Mouse (Mus musculus): ENCODE results near the gene Azin2.
A peak's percentile ranks its signal among the peaks of the same experiment; 100 is the strongest.

Gene Azin2

DNA sequence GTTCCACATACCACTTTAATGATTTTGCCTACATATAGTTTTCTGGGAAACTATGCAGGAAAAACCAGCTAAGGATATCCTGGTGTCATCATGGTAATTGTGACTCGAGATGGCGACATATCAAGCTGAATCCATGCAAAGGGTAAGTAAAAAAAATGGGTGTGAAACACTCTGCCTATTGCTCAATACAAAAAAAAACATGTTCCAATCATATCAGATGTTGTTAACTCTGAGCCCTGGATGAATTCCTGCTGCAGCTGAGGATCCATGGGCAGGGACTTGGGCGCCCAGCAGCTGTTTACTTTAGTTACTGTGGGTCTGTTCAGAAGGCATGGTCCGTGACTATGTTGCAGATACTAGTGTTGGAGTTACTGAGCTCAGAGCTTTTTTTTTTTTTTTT, 14.3 kb upstream of the Azin2 start:
- DNase-seq = no peak

DNA sequence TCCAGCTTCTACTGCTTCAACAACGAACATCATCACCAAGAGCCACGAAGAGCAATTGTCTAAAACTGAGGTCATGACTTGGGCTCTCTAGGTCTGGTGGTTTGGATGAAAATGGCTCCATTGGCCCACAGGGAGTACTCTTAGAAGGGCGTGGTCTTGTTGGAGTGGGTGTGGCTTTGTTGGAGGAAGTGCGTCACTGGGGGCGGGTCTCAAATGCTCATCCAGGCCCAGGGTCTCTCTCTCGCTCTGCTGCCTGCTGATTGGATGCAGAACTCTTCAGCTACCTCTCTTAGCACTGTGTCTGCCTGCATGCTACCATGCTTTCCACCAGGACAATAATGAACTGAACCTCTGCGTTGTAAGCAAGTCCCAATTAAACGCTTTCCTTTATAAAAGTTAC, 12.4 kb upstream of the Azin2 start:
- DNase-seq = no peak

DNA sequence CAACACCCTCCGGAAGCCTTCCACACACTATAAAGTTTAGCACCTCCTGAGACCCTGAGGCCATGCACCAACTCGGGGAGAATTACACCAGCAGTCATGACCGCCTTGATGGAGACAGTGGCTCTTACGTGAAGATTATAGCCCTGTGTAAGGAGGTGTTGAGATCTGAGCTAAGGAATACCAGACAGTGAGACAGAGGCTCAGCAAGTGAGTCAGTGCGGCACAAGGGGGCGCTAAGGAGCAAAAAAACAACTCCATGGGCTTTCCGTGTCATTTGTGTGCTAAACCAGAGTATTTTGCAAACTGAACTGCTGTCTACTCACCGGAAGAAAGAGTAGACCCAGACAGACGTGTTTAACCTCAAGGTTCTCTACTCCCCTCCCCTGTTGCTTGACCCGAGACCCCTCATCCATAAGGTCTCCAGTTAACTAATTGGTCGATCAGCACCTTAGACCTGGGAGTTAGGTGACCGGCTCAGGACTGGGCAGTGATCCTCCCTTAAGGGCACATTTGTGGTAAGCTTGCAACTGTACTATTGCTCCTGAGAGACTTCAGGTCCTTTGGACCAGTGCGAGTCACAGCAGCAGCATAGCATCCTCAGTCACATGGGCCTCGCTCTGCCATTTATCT, 8.9 kb upstream of the Azin2 start:
- peak; percentile 78 for DNase-seq

DNA sequence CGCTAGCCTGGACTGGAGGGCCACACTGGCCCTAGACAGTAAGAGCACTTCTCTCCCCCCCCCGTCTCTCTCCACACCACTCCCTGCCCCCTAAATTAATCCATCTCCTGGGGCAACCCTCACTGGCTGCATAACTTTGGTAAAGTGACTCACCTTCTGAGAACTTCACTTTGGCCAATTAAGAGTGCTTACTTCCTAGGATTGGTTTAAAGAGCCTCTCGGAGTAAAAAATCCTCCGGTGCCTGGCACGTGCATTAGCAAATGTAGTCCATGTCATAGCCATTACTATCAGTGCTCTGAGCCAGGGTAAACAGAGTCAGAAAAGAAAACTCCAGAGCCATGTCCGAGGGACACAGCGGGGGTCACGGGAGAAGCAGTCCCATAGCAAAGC, 8.2 kb upstream of the Azin2 start:
- no peak for DNase-seq

DNA sequence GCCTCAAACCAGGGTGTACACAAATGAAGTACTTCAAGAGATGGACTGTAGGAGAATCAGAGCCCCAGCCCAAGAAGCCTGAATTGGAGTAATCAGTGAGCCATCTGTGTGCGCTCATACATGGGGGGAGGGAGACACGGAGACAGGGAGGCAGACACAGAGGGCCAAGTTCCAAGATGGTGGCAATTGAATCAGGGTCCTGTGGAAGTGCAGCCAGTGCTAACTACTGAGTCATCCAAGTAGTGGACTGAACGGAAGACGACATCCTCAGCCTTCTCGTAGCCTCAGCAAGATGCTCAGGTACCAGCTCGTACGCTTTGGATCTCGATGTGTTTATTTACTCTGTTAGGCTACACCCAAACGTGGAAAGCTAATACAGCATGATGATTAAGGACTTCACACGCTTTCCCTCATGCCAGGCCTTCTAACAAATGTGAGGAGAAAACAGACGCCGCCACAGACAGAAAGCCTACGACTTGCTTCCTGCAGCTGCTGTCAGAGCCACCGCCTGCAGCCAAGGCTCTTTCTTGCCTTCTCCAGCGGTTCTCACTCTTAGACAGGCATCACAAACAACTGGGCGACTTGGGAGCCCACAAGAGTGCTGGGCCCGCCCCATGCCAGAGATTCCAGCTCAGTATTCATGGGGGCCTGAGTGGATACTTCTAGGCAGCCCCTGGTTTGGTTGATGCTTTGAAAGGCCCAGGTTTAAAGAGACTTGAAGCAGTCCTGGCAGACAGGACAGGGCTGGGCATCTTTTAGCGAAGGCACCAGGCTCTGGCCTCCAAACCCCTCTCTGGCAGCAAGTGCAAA, 7.6 kb upstream of the Azin2 start:
- DNase-seq = no peak

DNA sequence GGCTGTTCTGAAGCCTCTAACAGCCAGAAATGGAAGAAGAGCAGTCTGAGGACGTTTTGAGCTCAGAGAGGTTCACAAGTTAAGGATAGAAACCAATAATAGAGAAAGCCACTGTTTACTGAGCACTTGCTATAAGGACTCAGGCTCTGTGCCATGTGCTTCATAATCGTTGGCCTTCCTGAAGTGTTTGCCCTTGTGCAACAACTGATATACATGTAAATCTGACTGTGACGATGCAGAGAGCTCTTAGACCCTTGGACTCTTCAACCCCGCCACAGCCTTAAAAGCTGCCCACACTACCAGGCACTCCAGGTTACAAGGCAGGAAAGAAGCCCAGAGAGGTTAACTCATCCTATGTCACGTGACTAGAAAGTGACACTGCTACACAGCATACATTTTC, 6.8 kb upstream of the Azin2 start:
- no peak for DNase-seq

DNA sequence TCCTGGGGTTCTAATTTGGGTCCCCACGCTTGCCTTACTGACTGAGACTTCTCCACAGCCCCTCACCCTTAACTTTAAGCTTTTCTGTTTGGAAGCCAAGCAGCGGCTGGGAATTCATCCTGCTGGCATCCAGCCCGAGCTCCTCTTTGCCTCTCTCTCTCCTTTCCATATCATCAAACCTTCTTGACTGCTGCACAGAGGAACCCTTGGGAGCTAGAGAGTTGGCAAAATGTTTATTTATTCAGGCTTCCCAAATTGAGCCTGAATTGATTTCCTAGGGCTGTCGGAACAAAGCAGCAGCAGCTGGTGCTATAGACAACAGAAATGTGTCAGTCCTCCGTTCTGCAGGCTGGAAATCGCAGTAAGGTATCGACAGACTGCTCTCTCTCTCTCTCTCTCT, 4.5 kb upstream of the Azin2 start:
- no peak for DNase-seq

DNA sequence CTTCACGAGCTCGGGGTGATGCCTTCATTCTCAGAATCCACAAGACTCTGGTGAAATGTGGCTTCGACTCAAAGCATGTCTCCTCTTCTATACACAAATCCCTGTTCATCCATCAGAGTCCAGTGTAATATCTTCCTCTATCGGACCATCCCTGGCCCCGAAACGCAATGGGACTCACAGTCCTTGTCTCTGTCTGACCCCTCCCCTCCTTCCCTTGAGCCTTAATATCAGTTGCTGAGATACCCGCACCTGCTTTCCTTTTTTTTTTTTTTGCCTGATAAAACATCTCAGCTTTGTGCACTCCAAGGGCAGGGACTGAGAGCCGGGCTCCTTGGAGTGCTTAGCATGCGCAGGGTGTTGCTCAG, 666 bp upstream of the Azin2 start:
- DNase-seq = peak; percentile 31

DNA sequence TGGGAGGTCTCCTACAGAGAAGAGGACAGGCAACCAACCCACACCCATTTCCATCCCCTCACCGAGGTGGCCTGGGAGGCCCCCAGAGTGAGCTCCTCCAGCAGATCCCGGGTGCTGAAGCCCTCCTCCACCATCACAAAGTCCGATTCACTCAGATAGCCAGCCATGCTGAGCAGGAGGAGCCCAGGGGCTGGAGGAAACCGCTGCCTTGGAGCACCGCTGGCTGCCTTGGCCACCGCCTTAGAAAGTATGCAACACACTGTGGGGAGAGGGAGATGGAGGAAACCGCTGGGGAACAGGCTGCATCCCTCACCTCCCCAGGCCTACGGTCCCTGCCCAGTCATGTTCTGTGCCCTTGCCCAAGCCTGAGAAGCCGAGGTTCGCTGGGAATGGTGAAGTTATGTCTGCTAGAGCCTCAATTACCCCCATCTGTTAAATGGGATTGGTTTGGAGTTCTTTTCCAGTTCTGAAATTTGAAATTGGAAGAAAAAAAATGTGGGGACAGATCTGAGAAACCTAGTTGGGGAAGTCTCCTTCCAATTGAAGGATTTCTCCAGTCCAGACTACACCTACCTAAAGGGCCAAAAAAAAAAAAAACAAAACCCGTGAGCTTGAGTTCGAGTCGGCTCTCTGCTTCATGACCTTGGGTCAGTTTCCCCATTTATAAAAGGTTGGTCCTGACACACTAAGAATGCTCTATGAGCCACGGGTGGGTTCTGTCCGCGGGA, 777 bp downstream of the Azin2 start:
- DNase-seq = peak; percentile 30

DNA sequence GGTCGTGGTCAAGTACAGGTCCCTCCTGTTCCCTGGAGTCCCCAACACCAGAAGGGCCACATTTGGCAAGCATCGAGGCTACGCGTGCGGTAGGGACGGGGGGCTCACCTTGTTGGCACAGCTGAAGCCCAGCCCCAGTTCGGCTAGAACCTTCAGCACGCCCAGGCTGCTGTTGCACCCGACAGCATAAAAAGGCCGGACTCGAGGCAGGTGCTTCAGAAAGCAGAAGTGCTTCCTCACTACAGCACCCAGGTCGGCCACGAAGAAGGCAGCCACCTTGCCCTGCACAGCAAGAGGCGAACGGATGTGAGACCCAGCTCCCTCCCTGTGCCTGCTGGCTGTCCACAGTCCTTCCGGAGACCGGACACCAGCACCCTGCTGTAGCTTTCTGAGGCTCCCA, 2.6 kb downstream of the Azin2 start:
- no peak for DNase-seq

DNA sequence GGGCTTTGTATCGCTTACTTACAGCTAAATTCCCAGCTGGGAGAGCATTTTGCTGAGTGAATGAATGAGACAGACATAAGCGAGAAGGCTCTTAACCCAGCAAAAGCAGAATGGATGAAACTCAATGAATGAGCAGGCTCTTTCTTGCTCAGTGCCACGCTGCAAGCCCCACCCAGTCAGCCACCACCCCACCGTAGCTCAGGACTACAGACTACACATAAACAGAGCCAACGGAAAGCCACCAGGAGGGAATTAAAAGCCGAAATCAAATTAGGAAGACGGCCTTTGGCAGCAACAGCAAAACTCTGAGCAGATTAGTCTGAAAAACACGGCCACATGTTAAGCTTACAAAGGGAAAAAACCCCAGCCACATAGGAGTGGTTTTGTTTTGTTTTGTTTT, 3.4 kb downstream of the Azin2 start:
- DNase-seq = no peak

DNA sequence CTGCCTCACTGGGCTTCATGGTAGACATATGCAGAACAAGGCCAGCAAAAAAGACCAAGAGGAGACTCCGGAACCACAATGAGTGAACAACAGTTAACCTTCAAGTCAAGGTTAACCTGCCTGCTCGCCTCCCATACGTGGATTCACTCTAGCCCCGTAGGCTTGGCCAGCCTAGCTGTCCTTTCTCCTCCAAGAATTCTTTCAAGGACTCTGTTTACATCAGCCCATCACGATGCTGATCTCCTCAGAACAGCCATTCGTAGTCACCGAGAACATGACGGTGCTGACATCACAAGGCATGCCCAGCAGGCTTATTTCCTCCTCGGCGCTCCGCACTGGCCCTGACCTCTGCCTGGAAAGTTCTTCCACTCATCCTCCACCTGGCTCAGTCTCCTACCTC, 4.1 kb downstream of the Azin2 start:
- no peak for DNase-seq

DNA sequence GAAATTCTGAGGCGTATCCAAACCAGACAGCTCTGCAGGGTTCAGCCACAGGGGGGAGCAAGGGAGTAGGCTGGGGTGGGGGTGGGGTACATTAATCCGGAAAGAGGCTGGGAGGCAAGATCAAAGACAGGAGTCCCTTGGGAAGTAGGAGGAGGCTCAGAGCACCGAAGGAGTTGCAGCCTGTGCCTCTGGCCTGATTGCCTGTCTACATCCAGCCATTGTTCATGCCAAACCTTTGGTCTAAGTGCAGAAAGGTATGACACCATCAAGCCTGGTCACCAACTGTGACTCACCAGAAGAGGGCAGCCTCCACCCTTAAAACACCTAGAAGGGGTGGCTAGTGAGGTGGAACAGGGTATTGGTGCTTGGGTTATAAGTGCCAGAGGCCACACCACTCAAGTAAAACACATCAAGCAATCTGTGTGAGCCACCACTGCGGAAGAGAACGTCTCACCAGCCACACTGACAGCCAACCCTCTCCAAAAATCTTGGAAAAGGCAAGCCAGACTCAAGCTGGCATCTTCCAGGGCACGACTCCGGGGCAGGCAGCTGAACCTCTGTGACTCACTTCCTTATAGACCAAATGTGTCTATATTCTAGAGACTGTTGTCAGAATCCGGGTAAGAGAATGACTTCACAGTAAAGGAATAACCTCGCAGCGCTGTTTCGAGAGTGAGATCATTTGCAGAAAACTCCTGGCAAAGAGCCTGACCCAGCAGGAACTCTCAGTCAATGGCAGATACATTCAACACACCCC, 4.9 kb downstream of the Azin2 start:
- DNase-seq = peak; percentile 67

DNA sequence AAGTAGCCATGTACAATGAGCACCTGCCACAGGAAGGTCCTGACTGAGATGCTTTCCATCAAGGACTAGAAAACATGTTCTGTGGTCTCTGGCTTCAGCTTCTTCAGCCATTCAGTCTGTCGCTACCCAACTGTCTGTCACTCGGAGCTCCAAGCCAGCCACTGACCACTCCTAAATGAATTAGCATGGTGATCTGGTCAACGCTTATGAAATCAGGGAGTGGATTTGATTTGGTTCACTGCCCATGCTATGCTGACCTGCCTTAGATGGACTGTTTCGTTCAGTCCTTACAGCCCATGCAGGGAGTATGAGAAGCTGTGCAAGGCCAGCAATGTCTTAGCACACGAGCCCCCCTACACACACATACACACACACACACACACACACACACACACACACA, 8.4 kb downstream of the Azin2 start:
- DNase-seq = no peak

DNA sequence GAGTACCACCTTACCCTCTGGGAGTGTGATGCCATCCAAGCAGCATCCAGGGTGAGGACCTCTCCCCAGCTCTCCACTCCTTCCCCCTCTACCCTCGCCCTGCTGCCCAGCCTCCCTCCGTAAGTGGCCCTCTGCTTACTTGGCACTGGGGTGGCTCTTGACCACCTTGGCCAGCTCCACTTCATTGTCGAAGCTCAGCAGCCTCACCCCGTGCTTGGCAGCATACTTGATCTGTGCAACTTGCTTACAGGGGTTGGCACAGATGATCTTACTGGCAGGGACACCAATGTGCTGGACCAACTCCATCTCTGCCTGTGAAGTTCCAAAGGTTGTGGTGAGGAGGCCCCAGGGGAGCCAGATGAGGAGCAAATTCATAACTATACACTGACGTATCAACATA, 11.8 kb downstream of the Azin2 start:
- no peak for DNase-seq

DNA sequence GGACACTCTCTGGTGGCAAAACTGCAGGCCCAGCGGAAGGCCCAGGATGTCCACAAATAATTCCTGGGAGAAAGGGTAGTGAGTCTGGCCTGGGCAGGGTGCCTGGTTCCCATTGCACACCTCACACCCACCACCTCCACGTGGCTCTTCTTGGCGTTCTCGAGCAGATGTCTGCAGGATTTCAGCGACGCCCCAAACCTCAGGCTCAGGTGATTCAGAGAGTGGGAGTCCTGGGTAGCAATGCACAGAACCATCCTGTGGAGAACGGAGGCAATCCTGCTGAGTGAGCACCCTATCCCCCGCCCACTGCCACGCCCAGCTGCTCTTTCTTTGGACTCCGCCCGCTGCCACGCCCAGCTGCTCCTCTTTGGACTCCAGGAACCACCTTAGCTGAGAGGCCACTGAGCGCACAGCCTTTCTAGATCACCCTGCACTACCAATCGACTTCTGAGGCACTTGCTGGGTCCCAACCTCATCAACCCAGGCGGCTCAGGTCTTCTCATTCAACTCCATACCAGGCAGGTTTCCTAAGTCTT, 12.7 kb downstream of the Azin2 start:
- peak; percentile 38 for DNase-seq

DNA sequence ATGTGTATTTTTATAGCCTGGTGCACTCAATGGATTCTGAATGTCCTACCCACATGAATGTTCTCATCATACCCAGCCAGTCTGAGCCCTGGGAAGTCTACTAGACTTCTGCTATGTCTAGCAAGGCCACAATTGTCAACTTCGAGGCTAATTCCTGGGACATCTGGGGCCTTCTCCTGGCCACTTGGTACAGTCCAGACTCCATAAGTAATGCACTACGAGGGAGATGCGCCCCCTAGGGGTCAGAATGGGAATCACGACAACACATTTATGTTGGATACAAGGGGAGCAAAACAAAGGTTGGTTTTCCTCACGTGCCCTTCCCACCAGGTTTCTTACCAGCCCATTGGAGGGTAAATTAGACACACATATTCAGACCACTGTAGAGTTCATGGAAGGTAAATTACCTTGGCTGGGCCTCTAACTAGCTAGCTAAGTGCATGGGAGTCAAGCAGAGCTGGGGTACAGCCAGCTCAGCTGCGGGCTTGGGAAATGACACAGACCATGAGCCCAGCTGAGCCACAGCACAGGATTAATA, 14.0 kb downstream of the Azin2 start:
- DNase-seq = peak; percentile 74

DNA sequence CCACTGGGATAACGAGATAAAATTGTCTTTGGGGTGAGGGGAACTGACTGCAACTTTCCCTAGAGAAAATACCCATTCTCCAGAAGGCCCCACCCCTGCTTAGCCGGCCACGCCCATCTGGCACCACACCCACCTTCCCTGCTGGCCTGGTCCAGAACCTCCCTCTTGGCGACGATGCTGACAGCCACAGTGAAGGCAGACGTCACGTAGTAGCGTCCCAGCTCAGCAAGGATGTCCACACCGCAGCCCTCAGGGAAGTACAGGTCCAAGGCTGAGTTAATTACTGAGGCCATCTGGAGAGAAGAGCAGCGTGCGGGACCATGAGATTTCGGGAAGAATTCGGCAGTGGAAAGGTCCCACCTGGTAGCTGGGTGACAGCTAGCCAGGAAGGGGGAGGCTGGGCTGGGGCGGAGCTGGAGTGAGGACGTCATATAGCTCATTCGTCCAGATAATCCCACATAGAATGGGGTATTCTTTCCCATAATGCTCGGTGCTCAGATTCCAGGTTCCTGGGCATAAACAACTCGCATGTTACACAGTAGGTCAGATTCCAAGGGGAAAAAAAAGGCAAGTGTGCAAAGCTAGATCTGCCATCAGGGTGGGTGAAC, 14.8 kb downstream of the Azin2 start:
- no peak for DNase-seq

DNA sequence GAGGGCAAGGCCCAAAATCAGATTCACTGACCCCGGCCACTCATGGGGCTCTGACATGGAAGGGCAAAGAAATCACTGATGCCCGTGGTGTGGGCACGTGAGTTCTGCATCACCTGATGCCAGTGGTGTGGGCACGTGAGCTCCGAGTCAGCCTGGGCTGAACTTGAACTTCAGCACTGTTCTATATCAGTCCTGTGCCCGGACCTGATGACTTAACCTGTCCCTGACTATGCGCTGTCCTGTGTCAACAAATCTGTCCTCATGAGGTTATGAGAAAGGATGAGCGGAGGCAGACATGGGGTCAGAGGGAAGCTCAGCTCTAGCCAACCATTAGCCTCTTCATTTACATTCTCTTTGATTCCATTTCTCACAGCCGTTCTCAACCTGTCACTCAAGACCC, 15.5 kb downstream of the Azin2 start:
- no peak for DNase-seq

DNA sequence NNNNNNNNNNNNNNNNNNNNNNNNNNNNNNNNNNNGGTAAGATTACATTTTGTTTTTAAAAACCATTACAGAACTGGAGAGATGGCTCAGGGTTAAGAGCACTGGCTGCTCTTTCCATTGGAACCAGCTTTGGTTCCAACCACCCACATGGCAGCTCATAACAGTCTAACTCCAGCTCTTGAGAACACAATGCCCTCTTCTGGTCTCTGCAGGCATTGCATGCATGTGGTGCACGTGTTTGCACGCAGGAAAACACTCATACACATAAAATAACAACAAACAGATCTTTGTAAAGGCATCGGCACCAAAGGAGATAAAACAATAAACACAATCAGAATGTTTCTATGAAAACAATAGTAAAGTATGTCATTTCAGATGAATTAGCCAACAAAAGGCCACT, 19.9 kb downstream of the Azin2 start:
- no peak for DNase-seq

DNA sequence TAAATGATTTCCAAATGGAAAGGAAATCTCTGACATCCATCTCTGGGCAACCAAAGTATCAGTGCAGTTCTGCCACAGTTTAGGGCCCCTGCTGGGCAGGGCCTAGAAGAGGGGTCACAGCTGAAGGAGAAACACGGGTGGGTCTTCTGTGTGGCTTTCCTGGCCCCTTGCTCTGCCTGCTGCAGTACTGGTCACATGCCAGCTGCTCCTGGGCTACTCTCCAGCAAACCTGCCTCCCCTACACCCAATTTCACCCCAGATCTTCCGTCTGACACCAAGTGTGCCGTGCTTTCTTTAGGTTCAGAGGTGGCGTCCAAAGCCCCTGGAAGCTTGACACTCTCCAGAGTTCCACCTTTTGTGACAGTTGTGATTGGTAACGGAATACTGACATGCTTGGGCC, 26.6 kb downstream of the Azin2 start:
- DNase-seq = no peak

DNA sequence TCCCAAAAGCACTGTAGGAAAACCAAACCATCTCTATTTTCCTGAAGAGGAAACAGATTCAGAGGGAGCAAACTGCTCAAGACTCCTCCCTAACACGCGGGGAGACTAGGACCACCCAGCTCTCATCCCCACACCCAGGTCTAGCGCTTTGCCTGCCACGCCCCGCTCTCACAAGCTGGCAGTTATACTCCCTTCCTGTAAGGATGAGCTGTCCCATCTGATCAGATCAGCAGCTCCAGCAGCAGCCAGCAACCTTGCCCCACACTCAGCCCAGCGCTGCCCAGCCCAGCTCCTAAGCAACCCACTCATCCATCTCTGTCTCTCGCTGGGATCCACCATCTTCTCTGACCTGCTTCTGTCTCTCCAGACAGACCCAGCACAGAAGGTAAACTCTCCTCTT, 29.5 kb downstream of the Azin2 start:
- no peak for DNase-seq
